Mouse (Mus musculus): ENCODE measurements around the gene Agtr1a. TPM values are rescaled to one million over a fixed set of nuclear protein-coding genes. Genes with fewer than 3 reads are reported as not detected.
A peak's percentile ranks its signal among the peaks of the same experiment; 100 is the strongest.

Agtr1a gene
- 7.6 and 16.7 TPM in 2 replicates for polyA plus RNA-seq (2011; ENCODE audit: insufficient read depth, insufficient read length, low replicate concordance, missing spikeins)

DNA sequence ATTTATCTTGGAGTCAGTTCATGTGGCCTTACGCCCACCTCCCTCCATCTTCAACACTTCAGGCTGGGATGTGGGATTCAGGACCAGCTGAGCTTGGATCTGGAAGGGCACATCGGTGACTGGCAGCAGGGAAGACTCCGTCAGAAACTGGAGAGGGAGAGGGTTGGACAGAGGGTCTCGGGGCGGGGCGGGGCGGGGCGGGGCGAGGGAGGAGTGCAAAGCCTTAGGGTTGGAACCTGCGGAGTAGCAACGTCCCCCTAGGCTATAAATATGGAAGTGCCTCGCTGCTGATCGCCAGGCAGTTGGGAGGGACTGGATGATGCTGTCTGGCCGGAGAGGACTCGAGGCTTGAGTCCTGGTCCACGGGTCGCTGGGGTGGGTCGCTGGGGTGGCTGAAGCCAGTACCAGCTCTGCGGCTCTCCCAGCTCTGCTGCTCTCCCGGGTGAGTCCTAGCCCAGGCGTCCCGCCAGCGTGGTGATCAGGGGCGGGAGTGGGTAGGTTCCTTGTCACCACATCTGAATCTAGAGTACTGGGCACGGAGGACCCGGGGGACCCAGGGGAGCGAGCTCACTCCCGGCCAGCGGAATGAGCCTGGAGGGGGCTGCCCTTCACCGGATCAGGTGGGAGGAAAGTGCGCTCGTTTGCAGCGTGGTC lies at the start of gene Agtr1a:
Gene Agtr1a, plus strand, starts transcription at position 294 of the 654 bp plus-strand sequence.
- Histone ChIP-seq H3K4me3 (replicated peaks; ENCODE audit: control insufficient read depth, low read depth, low read length) (peak within 1 kb of the TSS; percentile 77), H3K4me1 (ENCODE audit: control insufficient read depth, insufficient read depth, low read length) (no peaks in the 10 kb centered on the region; the same call in 1 of the 2 replicates), H3K27ac (ENCODE audit: control insufficient read depth, insufficient read depth, low read depth, low read length, poor library complexity) (peak within 1 kb of the TSS; percentile 59)
- no peak for TF ChIP-seq CTCF (IDR thresholded peaks at IDR 0.05; ENCODE audit: control insufficient read depth, insufficient read depth, low read length)
- peak; percentile 74; the same call in 1 of the 2 replicates for TF ChIP-seq POLR2A (IDR thresholded peaks at IDR 0.05; ENCODE audit: borderline replicate concordance, control insufficient read depth, low read depth, low read length)
- 5% methylated on average over 33 of the region's 33 CpGs for WGBS

DNA sequence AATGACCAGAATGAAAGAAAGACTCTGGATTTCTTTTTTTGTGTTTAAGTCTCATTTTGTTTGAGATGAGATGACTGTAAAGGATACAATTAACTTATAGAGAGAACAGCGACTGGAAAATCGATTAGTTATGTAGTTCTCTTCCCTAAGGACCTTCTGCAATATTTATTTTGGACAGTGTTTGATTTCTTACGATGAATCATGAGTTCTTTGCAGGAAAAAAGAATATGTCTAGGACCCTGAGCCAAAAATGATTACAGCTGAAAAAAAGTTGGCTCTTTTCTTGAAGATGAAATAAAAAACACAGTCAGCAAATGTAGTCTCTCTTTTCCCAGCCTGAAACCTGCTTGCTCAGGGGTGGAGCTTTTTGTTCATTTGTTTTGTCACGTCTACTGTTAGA lies 26.0 kb upstream of the Agtr1a start:
- WGBS: 85% methylated on average over 4 of the region's 4 CpGs
- Histone ChIP-seq H3K4me1 (ENCODE audit: control insufficient read depth, insufficient read depth, low read length) (no peaks in the 10 kb centered on the region), H3K4me3 (replicated peaks; ENCODE audit: control insufficient read depth, low read depth, low read length) (no peak overlapping the region), H3K27ac (ENCODE audit: control insufficient read depth, insufficient read depth, low read depth, low read length, poor library complexity) (no peak overlapping the region)
- TF ChIP-seq POLR2A (IDR thresholded peaks at IDR 0.05; ENCODE audit: borderline replicate concordance, control insufficient read depth, low read depth, low read length) (no peak), CTCF (IDR thresholded peaks at IDR 0.05; ENCODE audit: control insufficient read depth, insufficient read depth, low read length) (no peak)

DNA sequence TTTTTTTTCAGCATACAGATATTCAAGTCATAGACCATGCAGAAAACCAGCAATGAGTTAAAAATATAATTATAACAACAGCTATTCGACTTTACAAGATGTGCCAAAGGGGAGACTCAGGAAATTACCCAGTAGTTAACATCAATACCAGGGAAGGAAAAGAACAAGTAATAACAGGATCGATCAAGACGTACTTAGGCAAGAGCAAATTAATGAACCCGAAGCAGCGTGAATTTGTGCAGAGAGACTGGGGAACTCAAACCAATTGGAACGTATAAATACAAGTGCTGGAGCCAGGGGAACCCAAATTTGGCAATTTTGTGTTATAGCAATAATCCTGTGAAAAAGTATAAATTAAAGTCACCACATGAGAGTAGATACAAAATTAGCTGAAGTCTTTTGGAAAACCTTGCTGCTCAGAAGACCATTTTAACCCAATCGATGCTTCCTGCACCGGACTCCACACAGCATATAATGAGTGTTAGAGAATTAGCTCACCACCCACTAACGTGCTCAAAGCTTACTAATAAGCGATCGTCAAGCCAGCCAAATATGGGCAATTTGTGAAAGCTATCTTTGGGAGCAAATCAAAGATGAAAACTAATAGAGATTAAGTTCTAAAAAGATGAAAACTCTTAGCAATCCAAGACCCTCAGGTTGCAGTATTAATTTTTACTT lies 11.4 kb upstream of the Agtr1a start:
- TF ChIP-seq POLR2A (IDR thresholded peaks at IDR 0.05; ENCODE audit: borderline replicate concordance, control insufficient read depth, low read depth, low read length) (no peak), CTCF (IDR thresholded peaks at IDR 0.05; ENCODE audit: control insufficient read depth, insufficient read depth, low read length) (no peak)
- Histone ChIP-seq H3K4me1 (ENCODE audit: control insufficient read depth, insufficient read depth, low read length) (no peaks in the 10 kb centered on the region), H3K4me3 (replicated peaks; ENCODE audit: control insufficient read depth, low read depth, low read length) (no peak overlapping the region), H3K27ac (ENCODE audit: control insufficient read depth, insufficient read depth, low read depth, low read length, poor library complexity) (no peak overlapping the region)
- 84% methylated on average over 11 of the region's 11 CpGs for WGBS

DNA sequence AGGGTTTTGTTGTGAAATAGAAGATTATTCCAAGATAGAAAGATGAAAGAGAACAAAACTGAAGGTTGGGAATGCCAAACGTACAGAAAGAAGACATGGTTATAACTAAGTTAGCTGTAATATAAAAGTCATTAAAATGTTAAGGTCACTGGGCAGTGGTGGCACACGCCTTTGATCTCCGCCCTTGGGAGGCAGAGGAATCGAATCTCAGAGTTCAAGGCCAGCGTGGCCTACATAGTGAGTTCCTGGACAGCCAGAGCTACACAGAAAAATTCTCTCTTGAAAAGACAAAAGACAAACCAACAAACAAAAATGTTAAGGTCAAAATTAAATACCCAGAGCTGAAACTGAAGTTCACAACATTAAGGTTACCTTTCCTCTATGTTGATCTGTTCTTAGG lies 5.2 kb upstream of the Agtr1a start:
- no peak overlapping the region for H3K4me3 ChIP-seq (replicated peaks; ENCODE audit: control insufficient read depth, low read depth, low read length)
- H3K4me1 ChIP-seq (ENCODE audit: control insufficient read depth, insufficient read depth, low read length): no peaks in the 10 kb centered on the region; the same call in 1 of the 2 replicates
- TF ChIP-seq CTCF (IDR thresholded peaks at IDR 0.05; ENCODE audit: control insufficient read depth, insufficient read depth, low read length) (no peak), POLR2A (IDR thresholded peaks at IDR 0.05; ENCODE audit: borderline replicate concordance, control insufficient read depth, low read depth, low read length) (no peak)
- H3K27ac ChIP-seq (ENCODE audit: control insufficient read depth, insufficient read depth, low read depth, low read length, poor library complexity): no peak overlapping the region; the same call in 1 of the 2 replicates
- 73% methylated on average over 5 of the region's 5 CpGs for WGBS

DNA sequence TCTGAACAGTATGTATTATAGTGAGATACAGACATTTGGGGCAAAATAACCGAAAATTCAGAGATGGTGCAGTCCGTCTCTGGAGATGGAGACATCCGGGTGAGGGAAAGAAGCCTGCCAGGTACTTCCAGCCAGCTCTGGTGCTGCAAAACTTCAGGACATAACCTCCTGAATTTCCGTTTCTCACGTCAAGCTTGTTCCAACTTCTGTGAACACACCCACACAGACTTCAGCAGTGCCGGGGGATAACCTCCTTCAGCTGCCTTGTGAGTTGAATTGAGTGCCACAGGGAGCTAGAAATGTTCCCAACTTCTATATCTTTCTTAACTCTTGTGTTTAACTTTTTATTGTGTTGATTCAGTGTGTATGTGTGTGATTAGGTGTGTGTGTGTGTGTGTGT lies 4.4 kb upstream of the Agtr1a start:
- TF ChIP-seq CTCF (IDR thresholded peaks at IDR 0.05; ENCODE audit: control insufficient read depth, insufficient read depth, low read length) (no peak), POLR2A (IDR thresholded peaks at IDR 0.05; ENCODE audit: borderline replicate concordance, control insufficient read depth, low read depth, low read length) (no peak)
- no peak overlapping the region for H3K4me3 ChIP-seq (replicated peaks; ENCODE audit: control insufficient read depth, low read depth, low read length)

DNA sequence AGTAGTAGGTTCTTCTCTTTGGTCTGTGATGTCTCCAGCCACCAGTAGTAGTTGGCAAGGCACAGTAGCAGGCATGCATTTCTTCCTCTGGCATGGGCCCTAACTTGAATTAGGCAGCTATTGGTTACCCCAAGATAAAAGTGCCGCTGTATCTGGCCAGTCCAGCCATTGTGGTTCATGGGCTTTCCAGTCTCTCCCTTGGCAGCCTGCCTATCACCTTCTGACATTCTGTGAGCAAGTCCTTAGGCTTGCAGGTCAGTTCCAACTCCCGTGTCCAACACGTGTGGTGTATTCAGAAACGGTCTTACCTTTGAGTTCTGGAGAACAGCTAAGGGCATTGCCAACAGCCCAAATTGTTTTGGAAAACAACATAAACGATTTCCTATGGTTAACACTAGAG lies 3.7 kb upstream of the Agtr1a start:
- H3K4me3 ChIP-seq (replicated peaks; ENCODE audit: control insufficient read depth, low read depth, low read length): no peak overlapping the region
- WGBS: 54% methylated on average over 5 of the region's 5 CpGs
- TF ChIP-seq CTCF (IDR thresholded peaks at IDR 0.05; ENCODE audit: control insufficient read depth, insufficient read depth, low read length): no peak
- no peak for TF ChIP-seq POLR2A (IDR thresholded peaks at IDR 0.05; ENCODE audit: borderline replicate concordance, control insufficient read depth, low read depth, low read length)

More for the DNA sequence above, 4.4 kb upstream of the Agtr1a start:
- no peaks in the 10 kb centered on the region; the same call in 1 of the 2 replicates for H3K4me1 ChIP-seq (ENCODE audit: control insufficient read depth, insufficient read depth, low read length)
- 62% methylated on average over 6 of the region's 6 CpGs for WGBS
- peak overlapping the region; percentile 62 for H3K27ac ChIP-seq (ENCODE audit: control insufficient read depth, insufficient read depth, low read depth, low read length, poor library complexity)

DNA sequence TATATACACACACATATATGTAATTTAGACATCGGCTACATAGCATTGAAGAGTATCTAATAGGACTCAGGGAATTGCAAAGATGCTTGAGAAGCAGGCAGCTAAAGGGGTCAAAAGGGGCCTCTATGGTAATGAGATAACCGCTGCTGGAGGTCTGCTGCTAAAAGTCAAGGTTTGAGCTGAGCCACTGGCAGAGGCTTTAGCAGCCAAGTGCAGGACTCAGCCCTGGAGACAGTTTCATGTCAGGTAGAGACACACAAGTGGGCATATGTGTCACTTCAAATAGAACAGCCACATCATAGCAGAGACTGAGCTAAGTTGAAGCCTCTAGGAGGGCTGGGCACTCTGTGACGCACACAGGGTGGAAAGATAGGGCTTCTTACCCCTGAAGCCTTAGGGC lies 1.6 kb upstream of the Agtr1a start:
- 0 out of 2 replicates have a peak overlapping the region, but pooled peaks have one; percentile 1 for H3K27ac ChIP-seq (ENCODE audit: control insufficient read depth, insufficient read depth, low read depth, low read length, poor library complexity)
- 70% methylated on average over 3 of the region's 3 CpGs for WGBS
- TF ChIP-seq CTCF (IDR thresholded peaks at IDR 0.05; ENCODE audit: control insufficient read depth, insufficient read depth, low read length): no peak
- TF ChIP-seq POLR2A (IDR thresholded peaks at IDR 0.05; ENCODE audit: borderline replicate concordance, control insufficient read depth, low read depth, low read length): no peak
- no peaks in the 10 kb centered on the region; the same call in 1 of the 2 replicates for H3K4me1 ChIP-seq (ENCODE audit: control insufficient read depth, insufficient read depth, low read length)
- H3K4me3 ChIP-seq (replicated peaks; ENCODE audit: control insufficient read depth, low read depth, low read length): no peak overlapping the region

More for the DNA sequence above, 3.7 kb upstream of the Agtr1a start:
- Histone ChIP-seq H3K27ac (ENCODE audit: control insufficient read depth, insufficient read depth, low read depth, low read length, poor library complexity) (no peak overlapping the region), H3K4me1 (ENCODE audit: control insufficient read depth, insufficient read depth, low read length) (no peaks in the 10 kb centered on the region; the same call in 1 of the 2 replicates)

DNA sequence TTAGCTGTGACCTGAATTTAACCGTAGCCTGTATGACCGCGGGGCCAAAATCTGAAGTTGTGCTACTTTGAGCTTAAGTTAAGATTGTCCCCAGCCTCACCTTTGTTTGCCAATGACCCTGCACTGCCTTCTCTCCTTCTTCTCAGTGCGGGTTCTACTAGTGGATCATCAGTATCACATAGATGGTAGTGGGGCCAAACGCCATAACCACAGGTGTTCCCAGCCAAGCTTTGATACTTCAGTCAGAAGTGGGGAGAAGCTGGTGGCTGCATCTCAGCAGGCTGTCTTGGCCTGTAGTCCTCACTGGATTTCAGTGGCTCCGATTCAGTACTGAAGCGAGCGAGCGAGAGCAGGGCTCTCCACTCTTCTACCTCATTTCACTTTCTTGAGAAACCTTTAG lies 672 bp downstream of the Agtr1a start:
- TF ChIP-seq CTCF (IDR thresholded peaks at IDR 0.05; ENCODE audit: control insufficient read depth, insufficient read depth, low read length): no peak
- TF ChIP-seq POLR2A (IDR thresholded peaks at IDR 0.05; ENCODE audit: borderline replicate concordance, control insufficient read depth, low read depth, low read length): no peak
- H3K4me1 ChIP-seq (ENCODE audit: control insufficient read depth, insufficient read depth, low read length): no peaks in the 10 kb centered on the region; the same call in 1 of the 2 replicates
- 44% methylated on average over 9 of the region's 9 CpGs for WGBS
- H3K27ac ChIP-seq (ENCODE audit: control insufficient read depth, insufficient read depth, low read depth, low read length, poor library complexity): no peak overlapping the region
- H3K4me3 ChIP-seq (replicated peaks; ENCODE audit: control insufficient read depth, low read depth, low read length): peak overlapping the region; percentile 77
